Mouse (Mus musculus) lung, postnatal 14 days (tissue): ENCODE data around the gene Aig1.

Experiments used
- DNase-seq: peaks from one replicate; pipeline ENCODE4 v3.0.0; 2021

Gene Aig1

DNA sequence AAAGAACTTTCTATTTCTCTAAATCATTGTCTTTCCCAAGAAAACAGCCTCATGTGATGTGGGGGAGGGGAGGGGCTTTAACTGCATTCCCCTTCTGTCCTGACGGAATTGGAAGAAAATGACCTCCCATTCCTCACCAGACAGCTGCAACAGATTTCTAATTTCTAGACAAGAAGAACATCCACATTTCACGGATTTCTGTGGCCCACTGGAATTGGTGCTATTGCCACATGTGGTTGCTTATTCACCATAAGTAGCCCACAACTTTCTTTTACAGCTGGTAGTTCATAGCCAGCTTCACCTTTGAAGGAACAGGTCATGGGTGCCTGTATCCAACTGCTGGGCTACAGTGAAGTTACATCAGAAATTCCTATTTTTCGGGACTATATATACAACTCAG is 93.9 kb downstream of the Aig1 start:
- no peak for DNase-seq

DNA sequence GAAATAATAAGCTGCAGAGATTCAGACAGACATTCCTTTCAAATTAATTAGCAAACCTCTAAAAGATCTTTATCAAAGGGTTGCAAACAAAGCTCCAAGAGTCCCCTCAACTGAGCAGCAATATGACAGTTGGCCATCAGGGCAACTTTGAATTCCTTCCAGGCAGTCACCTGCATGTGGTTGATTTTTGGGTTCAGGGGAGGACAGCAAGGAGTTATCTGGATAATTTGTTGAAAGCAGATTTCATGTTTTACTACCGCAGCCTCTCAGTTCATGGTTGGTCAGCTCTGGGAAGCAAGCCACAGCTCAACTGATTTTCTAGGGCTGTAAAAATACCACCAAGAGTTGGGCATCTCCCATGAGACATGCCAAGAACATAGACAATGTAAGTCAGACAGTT is 98.1 kb downstream of the Aig1 start:
- no peak for DNase-seq

DNA sequence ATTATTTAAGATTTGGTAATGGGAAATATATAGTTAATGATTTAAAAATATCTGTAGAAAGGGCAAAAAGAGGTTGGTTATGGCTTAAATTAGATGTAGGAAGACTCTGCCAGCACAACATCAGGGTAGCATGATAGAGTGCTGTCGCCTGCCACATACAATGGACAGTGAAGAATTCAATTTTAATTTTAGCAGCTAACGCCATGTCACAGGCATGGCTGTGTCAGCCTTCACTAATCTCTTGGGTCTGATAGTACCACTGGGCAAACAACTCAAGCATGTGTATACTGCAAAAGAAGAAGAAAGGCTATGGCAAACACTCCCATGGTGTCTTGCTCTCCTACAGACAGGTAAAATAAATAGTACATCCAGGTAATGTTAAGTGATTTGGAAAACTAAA is 99.0 kb downstream of the Aig1 start:
- no peak for DNase-seq

DNA sequence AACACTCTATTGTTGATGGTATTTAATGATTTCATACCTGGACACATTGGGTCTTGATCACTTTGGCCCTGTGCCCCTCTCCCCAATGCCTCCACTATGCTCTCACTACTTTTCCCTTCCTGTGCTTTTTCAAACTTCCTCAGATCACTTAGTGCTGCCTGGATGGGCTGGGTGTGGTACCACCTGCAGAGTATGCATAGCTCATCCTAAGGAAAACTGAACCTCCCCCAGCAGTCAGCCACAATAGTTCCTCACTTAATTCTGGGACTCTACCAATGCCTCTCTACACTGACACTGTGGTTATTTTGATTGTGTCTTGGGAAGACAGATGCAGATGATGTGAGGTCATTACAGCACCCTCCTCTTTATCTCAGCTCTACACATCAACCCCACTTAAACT is 99.9 kb downstream of the Aig1 start:
- DNase-seq: no peak

DNA sequence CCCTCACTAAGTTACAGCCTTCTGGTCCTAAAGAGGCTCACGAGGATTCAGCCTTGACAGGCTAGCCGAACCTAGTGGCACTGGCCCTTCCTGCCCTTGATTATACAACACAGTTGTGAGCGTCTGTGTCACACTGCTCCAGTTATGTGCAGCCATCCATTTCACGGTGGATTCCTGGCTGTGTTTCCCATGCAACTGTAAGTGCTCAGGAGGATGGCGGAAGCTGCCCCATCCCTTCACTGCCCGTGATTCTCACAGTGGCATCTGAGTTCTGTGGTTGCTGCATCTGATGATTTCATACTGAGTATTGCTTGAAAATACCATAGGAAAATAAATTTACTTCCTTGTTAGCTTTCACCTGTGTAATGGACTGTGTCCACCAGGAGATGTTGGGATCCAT is 101.7 kb downstream of the Aig1 start:
- DNase-seq: no peak

DNA sequence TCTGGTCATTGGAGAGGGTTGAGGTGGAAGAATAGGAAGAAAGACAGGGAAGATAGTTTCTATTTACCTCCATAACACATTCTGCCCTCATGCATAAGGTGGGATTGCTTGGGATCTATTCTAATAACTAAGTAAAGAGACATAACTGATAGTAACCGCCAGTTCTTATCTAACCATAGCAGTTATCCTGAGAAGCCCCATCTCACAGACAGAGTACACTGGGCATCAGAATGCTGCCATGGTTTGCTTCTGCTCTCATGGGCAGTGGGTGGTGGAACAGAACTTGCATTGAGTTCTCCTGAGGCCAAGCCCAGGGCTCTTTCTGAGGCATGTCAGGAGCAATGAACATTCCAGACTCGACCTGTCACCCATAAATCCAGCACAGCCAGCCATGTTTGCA is 105.6 kb downstream of the Aig1 start:
- DNase-seq: no peak

DNA sequence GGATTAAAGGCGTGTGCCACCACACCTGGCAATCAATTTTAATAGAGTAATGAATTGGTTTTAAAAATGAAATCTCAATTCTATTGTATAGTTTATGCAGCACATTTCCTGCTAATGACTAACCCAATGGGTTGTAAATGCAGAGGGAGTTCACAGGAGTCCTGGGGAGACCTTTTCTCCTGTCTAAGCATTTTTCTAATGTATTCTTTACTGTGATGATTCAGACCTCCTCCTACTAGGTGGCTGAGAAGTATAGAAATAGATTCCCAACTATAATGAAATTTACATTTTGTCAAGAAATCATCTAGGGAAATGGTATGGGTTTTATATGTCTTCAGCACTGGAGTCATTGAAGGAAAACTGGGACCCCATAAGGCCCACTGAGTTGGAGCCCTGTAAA is 114.1 kb downstream of the Aig1 start:
- DNase-seq: no peak

DNA sequence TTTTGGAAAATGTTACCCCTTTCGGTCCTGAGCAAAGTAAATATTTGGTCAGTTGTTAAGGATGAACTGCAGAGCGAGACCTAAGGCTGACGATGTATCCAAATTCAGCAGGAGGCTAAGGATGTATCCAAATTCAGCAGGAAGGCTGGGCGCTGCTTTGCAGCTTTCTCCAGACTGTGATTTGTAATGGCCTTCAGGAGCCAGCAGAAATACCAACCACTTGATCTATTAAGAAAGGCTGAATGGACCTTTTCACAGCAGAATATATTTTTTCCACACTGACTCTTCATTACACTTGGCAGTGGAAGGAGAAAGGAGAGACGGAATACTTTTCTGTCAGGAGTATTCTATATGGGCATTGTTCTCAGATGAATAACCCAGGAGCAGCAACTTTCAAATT is 115.0 kb downstream of the Aig1 start:
- DNase-seq: no peak

DNA sequence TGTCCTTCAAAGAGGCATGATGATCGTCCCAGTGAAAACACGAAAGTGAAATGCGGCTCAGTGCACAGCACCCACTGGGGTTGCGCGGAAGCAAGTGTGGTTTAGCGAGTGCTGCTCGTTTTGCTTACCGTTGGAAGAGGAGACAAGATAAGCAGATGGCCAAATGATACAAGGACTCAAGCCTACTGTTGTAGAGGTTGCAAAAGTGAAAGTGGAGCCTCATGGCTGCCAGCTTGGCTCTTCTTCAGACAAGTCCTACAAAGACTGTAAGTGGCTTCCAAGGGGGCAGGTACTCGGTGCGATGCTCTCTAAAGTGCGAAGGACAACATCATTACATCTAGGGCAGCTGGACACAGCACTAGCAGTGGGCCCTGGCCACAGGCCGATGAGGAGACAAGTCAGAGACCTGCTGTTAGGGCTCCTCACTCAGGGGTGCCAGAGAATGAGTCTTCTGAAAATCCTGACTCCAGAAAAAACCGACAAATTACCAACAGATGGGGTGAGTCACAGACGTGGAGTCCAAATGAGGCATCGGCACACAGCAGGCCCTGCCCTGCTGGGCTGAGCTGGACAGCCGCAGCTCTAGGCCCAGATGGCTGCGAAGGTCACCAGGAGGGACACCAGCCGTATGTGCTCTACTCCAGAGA is 129.2 kb downstream of the Aig1 start:
- no peak for DNase-seq

DNA sequence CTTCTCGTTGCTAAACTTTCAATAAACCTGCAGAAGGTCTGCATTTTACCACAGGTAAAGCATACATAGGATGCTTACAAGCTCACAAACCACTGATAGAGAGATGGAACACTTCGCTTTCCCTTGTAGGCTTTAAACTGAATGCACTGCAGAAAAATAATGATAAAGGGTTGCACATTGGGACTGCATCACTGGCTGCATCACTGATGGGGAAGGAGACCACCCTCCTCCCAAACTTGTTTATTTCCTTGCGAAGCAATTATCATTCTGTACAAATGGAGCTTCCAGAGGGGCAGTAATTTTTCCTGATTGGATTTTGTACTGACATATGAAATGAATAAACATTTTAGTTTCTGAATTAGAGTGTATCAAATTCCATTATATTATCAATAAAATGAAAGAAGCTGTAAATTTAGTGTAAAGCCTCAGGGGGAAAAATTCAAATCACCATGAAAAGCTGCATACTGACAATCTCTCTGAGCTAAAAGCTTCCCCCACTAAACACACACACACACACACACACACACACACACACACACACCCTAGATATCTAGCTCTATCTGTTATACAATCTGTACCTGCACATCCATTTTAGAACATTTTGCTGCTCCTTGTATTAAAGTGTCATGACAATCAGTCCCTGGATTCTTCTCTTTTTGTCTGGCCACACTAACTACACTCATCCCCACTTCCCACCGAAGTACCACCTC is 138.6 kb downstream of the Aig1 start:
- no peak for DNase-seq

DNA sequence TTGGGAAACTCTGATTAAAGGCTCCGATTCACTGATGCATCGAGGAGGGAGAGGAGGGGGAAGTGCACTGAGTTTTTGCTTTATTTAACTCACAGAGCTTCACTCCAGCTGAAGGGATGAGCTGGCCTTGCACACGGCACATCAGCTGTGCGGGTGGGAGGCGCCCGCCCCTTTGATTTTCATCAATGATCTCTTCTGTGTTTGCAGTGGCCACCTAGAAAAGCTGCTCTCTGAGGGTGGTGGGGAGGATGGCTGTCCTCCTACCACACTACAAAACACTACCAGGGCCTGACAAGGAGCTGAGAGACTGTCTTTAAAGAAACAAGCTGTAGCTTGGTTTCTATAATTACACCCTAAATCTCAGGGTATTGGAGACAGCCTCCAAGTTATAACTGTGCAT is 141.1 kb downstream of the Aig1 start:
- no peak for DNase-seq

DNA sequence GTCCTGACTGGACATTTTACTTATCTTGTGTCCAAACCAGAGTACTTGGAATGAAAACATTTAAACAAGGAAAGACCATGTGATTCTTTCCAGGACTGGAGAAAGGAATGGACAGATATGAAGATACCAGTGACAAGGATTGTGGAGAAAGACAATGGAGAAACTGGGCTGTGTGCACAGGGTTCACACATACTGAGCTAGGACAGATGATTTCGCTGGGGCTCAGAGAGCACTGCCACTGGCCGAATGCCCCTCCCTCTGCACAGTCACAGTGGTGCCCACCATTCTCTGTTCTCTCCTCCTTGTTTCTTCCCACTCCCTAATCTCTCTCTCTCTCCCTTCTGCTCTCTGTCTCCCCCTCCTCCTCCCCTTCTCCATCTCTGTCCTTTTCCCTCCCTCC is 142.6 kb downstream of the Aig1 start:
- DNase-seq: no peak

DNA sequence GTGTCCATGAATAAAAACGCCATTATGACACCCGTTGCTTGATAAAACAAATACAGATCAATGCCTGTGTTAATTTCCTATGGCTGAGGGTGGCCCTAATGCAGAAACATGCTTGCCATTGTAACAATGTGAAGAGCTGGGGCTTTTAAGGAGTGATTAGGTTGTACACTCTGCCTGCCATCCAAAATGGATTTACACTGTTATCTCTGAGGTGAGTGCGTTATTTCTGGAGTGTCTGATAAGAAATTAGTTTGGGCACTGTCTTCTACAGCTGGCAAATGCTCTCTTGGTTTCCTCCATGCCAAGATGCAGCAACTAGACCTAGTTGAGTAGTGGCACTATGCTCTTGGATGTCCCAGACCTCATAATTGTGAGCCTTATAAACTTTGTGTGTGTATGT is 143.5 kb downstream of the Aig1 start:
- DNase-seq: no peak

DNA sequence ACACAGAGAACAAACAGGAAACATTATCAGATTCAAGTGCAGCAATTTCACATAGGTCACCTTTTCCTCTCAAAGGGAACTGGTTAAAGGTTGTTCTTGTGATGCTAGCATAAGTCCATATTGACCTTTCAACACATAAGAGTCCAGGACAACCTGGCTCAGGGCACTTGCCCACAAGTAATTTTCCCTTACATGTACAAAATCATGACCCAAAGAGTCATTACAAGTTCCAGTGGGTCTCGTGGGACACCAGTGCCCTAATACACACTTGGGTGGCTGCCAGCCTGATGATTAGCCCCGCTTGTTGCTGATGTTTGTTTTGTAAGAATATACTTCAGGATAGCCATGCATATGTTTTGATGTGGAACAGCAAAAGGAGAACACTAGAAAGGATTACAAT is 152.6 kb downstream of the Aig1 start:
- DNase-seq: no peak

DNA sequence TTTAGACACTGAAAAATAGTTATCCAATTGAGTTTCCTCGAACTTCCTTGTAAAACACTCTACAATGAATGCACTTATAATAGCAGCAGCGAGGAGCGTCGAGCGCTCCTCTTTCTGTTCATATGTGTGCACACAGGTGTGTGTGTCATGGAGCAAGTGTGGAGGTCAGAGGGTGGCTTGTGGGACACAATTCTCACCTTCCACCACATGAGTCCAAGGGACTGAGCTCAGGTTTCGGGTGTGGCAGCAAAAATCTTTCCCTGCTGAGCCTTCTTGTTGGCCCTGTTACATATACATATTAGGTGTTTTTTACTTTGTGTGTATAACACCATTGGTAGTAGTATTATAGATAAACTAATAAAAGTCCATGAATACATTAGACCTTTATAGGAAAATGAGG is 153.2 kb downstream of the Aig1 start:
- DNase-seq: no peak

DNA sequence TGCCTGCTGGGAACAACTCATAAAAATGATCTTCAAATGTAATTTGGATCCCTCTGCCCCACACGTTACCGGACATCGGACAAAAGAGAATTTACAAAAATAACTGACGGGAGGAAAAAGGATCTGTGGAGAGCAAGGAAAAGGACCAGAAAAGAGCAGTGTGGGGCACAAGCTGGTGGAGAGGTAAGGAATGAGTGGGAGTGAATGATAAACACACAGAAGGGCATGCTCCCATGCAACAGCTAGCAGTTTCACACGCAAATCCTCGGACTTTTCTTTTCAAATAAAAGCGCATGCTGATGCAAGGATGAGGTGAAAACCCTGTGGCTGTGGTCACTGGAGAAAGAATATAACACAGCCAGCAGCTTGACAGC is 153.9 kb downstream of the Aig1 start:
- DNase-seq: no peak

DNA sequence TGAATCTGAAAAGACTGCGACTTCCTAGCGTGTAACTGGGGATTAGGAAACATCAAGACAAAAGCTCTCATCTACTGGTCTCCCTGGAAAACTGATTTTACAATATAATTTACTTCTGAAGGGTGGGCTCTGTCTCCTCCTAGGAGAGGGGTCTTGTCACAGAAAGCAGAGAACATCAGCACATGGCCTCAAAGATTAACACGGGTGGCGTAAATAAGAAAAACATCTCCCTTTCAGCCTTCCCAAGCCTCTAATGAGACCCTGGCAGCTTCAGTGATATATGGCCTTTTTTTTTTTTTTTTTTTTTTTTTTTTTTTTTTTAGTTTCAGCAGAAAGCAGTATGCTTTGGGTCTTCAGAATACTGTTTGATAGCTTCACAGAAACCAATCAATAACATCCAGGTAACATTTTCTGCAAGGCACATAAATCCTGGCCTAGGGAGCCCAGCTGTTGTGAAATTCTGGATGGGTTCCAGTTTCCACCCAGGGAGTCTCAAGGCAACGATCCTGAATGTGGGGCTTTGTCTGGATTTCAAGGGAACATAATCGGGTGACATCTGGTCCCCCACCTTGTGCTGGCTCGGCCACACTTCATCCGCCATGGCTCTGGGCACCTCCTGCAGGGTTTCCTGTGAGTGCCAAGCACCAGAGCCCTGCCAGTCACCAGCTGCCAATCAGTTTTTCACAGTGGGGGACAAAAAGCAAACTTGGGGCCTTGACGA is 154.4 kb downstream of the Aig1 start:
- DNase-seq: peak; percentile 15

DNA sequence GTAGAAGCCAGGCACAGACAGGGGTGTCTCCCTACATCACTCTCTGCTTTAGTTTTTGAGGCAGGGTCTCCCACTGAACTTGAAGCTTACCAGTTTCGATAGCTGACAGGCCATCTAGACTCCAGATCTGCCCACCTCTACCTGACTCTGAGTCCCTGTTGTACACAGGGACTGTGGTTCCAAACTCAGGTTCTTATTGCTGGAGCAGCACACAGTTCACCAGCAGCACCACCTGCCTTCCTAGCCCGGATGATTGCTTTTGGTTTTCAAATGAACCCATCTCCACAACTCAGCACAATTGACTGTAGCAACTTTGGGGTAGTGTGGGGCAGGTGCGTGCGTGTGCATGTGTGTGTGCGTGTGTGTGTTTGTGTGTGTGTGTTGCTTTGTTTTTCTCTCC is 155.1 kb downstream of the Aig1 start:
- no peak for DNase-seq

DNA sequence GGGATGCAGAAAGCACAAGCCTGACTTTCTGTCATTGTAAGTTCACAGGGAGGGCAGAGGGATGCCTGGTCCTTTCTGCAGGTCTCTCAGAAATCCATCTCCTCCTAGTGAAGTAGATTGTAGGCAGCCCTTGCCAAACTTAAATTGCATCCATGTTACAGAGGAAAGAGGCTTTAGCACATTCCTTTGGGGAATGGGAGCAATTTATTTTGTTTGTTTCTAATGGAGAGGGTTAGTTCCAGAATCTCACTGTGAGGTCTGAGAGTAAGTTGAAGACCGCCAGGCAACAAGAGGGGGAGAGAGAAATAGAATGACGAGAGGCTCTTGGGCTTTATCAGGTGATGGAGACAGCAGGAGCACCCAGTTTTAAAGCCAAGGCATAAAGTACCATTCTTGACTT is 155.7 kb downstream of the Aig1 start:
- no peak for DNase-seq

DNA sequence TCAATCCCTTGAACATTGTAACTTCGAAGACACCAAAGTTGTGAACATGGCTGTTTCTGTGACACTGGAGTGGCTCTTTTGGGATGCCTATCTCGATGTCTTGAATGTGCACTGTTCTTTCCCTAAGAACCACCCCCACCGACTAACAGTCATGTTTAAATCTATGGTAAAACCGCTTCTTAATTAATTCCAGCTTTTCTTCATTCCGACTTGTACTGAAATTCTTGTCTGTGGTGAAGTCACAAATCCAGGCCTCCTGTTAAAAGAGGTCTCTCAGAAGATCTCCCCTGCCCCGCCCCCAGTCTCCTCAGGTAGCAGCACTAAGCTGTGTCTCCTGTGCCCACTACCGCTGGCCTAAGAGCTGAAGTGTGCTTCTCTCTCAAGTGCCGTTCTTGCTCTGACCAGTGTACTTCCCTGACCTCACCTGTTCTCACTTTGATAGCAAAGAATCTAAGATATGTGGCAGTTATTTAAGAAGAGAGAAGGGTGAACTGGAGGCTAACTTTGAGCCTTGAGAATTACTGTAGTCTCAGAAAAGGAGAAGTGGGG is 157.4 kb downstream of the Aig1 start:
- peak; percentile 21 for DNase-seq

DNA sequence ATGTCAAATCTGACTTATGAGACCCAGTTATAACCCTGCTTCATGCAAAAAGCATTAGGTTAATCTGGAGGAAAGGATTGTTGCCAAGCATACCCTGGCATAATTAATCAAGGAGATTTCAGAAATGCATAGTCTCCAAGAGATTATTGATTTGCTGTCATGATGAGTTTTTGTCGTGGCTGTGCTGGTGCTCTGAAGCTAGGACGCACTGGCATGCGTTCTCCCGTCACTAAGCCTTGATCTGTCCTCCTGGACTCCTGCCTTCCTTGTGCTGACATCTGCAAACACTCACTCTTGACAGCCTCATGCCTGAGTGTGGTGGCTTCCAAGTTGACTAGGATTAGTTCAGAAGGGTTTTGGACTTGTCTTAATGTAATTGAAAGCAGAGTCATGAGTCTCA is 163.0 kb downstream of the Aig1 start:
- peak; percentile 53 for DNase-seq

DNA sequence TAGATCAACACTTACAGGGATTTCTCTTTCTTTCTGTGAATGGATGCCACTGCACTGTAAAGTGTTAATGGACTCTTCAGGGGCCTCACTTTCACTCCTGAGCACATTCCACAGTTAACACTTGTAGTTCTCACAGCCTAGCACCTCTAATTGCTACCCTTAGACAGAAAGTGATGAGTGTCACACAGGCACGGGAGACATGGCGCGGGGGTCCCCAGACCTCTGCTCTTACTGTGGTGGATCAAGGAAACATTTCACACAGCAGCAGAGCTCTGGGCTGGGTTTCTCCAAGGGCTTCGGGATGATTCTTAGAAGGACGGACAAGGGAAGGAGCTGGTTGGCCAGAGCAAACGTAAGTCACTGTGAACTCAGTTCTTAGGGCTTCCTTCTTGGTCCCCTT is 166.1 kb downstream of the Aig1 start:
- DNase-seq: no peak

DNA sequence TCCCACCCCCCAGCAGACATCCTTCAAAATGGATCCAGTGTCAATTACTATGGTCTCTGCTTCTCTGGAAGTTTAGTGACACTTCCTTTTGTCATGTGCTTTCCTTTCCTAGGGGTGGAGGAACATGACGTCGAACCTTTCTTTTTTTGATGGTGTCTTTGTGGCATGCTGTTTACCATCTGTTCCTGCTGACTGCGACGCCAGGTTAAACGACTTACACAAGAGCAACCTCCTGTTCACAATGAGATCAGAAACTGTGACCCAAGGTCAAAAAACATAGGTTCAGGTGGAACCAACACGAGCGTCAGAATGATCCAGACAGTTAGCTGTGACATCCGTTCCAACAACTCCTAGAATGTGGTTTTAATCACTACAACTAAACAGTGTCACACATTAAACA is 166.7 kb downstream of the Aig1 start:
- DNase-seq: no peak

DNA sequence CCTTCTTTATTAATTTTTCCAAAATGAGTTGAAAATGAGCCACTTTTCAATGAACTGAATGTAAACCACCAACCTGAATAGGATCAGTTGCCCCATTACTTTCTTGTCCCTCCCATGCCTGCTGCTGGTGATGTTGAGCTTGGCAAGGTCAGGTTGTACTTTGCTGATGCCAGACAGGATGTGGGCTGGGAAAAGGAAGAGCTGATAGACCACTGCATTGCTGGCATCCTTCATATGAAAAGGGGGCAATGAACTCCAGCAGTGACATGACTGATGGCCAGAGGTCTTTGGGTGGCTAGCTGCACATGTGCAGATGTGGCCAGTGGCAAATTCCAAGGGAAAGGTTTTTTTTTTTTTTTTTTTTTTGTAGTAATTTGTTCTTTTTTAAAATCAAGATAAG is 172.5 kb downstream of the Aig1 start:
- no peak for DNase-seq
